Mouse (Mus musculus): ENCODE results near the gene Prkce.

GRCm38 (mm10) chr17:86670731-86671130 lies 503.1 kb downstream of the Prkce start:
- TF ChIP-seq CTCF (IDR thresholded peaks at IDR 0.05; ENCODE audit: insufficient read depth, low read depth, low read length) = no peak
- no peak for TF ChIP-seq POLR2A (IDR thresholded peaks at IDR 0.05; ENCODE audit: insufficient read depth, low read depth, low read length)
